Mouse (Mus musculus) Patski (cell line): ENCODE measurements around the gene Hist1h3h. TPM values are rescaled to one million over a fixed set of nuclear protein-coding genes. Genes with fewer than 3 reads are reported as not detected.
A peak's percentile ranks its signal among the peaks of the same experiment; 100 is the strongest.
"Not testable (repeated sequence)": the region's sequence is repeated elsewhere in the genome, so short reads cannot be mapped to it uniquely, and the experiment has no call there.

ENCODE experiments used
- ATAC-seq: fragments of 100-300 bp; one replicate; pipeline ENCODE4 v1.8.0; 2021
- CTCF ChIA-PET: fragments of 350-600 bp; sonication (Branson Sonifier 250); formaldehyde crosslinking; loops from one replicate; lab custom pipeline; 2022; ENCODE audit warnings: inconsistent platforms; lab: Charles Lee
- POLR2A ChIA-PET: fragments of 350-600 bp; sonication (Branson Sonifier 250); formaldehyde crosslinking; loops from one replicate; lab custom pipeline; 2022; ENCODE audit warnings: antibody characterized with exemption, inconsistent platforms; lab: Charles Lee
- DNase-seq: peaks from one replicate; pipeline ENCODE4 v3.0.0-alpha.2; 2011; ENCODE audit warnings: low read depth, low spot score
- H3K27me3 ChIP-seq: fragments of 371-371 bp; one replicate; pipeline ENCODE4 v1.5.1; 2021
- CTCF ChIP-seq: fragments of 100-300 bp; IDR thresholded peaks from one replicate; pipeline ENCODE4 v1.5.1; 2021
- in situ Hi-C: fragments of 300-500 bp; cut with MboI; formaldehyde crosslinking; loops from 3 replicates; pipeline ENCODE4 v1.11.1; 2018; ENCODE audit warnings: low pct_unique_long_range_greater_than_20kb, mixed read lengths
- polyA plus RNA-seq: library from polyadenylated mRNA; unstranded; gene quantifications from one replicate; pipeline ENCODE4 v1.2.3, GENCODE M21; 2021

Hist1h3h gene
- polyA plus RNA-seq, 1 experiment from 2014 or later, result 4.9 TPM

DNA sequence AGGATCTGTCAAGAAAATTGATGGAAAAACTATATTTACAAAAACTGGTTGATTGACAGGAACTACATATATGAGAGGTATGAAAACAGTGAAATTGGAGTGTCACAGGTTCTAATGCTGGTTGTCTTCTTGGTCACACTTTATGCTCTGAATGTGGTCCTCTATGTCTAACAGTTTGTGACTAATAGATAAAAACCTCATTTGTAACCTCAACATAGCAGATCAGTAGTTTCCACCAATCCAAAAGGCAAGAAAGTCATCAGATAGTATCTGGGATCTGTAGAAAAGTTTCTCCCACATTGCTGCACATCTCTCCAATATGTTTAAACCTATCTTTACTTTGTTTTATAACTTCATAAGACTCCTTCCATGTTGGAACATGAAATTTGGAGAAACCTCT, 34.0 kb downstream of the Hist1h3h start:
- ATAC-seq (no peak), DNase-seq (no peak)
- ChIA-PET CTCF (no interaction called here), POLR2A (no interaction called here)
- no peak for TF ChIP-seq CTCF
- in situ Hi-C loops, result no loop called here
- H3K27me3 ChIP-seq, result no peaks in the 10 kb centered on the region

- DNase-seq (no peak), ATAC-seq (no peak)
- H3K27me3 ChIP-seq, result no peaks in the 10 kb centered on the region
- CTCF ChIA-PET, result interaction anchor here (0.7 to 1.5 kb wide), 2 partner anchors 11 to 32 kb away, joined by 4 to 5 read pairs; no protein-coding TSS in a partner anchor
- in situ Hi-C loops, result no loop called here
- POLR2A ChIA-PET, result interaction anchor here (0.6 to 2.2 kb wide), 2 partner anchors 28 to 291 kb away, joined by 4 to 8 read pairs; partner anchors contain the start of genes Hist1h1b and Hist1h2ag
- TF ChIP-seq CTCF, result no peak
Observed at GRCm38 (mm10) chr13:21751827-21752226, 34.4 kb downstream of the Hist1h3h start.

GRCm38 (mm10) chr13:21752356-21752755, 34.9 kb downstream of the Hist1h3h start:
- POLR2A ChIA-PET, result interaction anchor here (0.6 to 2.2 kb wide), 2 partner anchors 28 to 290 kb away, joined by 4 to 8 read pairs; partner anchors contain the start of genes Hist1h1b and Hist1h2ag
- DNase-seq, result no peak
- no peak for TF ChIP-seq CTCF
- H3K27me3 ChIP-seq, result no peaks in the 10 kb centered on the region
- no peak for ATAC-seq
- in situ Hi-C loops, result no loop called here
- CTCF ChIA-PET, result interaction anchor here (0.7 to 1.5 kb wide), 2 partner anchors 12 to 32 kb away, joined by 4 to 5 read pairs; no protein-coding TSS in a partner anchor

GRCm38 (mm10) chr13:21753051-21753523, 35.6 kb downstream of the Hist1h3h start:
- in situ Hi-C loops, result no loop called here
- DNase-seq, result no peak
- CTCF ChIA-PET, result interaction anchor here (1.5 kb wide), 1 partner anchor 33 kb away, joined by 5 read pairs; no protein-coding TSS in a partner anchor

GRCm38 (mm10) chr13:21753524-21754285, 36.2 kb downstream of the Hist1h3h start, which contains the start of the genes Hist1h2ak and Hist1h2bn:
Gene Hist1h2ak (minus strand): TSS chr13:21753827.
Gene Hist1h2bn (plus strand): TSS chr13:21754123.
- DNase-seq, result peak; percentile 87
- ATAC-seq, result peak; percentile 97
- CTCF ChIA-PET, H3K27me3 ChIP-seq, in situ Hi-C loops: not testable (repeated sequence)
- TF ChIP-seq CTCF, result peak; percentile 19
- POLR2A ChIA-PET, result interaction anchor here (0.6 to 2.2 kb wide), 3 partner anchors 17 to 31 kb away, joined by 4 to 8 read pairs (median 4); partner anchors contain the start of gene Hist1h1b

More at GRCm38 (mm10) chr13:21753051-21753523, 35.6 kb downstream of the Hist1h3h start:
- POLR2A ChIA-PET, result interaction anchor here (0.6 to 2.2 kb wide), 3 partner anchors 18 to 31 kb away, joined by 4 to 8 read pairs (median 4); partner anchors contain the start of gene Hist1h1b
- H3K27me3 ChIP-seq, result no peaks in the 10 kb centered on the region
- TF ChIP-seq CTCF, result no peak
- no peak for ATAC-seq

DNA sequence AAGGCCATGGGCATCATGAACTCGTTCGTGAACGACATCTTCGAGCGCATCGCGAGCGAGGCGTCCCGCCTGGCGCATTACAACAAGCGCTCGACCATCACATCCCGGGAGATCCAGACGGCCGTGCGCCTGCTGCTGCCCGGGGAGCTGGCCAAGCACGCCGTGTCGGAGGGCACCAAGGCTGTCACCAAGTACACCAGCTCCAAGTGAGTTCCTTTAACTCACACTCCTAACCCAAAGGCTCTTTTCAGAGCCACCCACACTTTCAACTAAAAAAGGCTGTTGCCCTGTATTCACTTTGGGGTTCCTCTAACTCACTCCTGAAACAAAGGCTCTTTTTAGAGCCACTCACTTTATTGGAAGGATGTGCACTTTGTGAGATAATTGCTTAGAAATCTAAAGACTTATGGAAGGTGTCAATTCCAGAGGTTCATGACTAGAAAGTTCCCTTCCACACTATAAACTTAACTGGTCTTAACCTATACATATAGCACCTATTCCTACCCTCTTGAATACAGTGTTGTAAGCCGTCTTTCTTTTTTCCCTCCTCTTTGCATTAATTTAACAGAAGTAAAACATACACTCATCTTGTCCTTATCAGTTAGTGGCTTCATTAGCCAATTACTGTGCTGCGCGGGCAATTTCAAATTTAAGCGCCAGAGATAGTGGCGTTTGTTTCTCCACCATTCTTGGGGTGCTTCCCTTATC, 37.0 kb downstream of the Hist1h3h start:
- in situ Hi-C loops, CTCF ChIA-PET, H3K27me3 ChIP-seq, DNase-seq: not testable (repeated sequence)
- ATAC-seq, result peak; percentile 3
- POLR2A ChIA-PET, result interaction anchor here (1.2 to 2.2 kb wide), 2 partner anchors 26 to 30 kb away, joined by 4 to 8 read pairs; partner anchors contain the start of gene Hist1h1b

DNA sequence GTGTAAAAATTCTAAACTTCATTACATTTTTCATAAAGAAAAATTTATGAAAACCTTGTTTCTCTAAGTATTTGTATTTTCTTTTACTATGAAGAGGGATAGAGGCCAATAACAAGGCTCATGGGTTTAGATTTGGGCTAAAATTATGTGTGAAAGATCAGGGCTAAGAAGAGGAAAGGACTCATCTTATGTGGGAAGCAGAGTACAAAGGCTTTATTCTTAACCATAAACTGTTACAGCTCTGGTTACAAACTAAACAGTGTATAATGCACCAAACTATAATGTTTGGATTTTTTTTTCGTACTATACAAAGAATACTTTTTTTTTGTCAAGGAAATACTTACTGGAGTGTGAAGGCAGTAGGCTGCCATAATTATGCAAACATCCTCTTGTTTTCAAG, 38.2 kb downstream of the Hist1h3h start:
- no peak for TF ChIP-seq CTCF
- ChIA-PET POLR2A (no interaction called here), CTCF (no interaction called here)
- in situ Hi-C loops, result no loop called here
- H3K27me3 ChIP-seq, result no peaks in the 10 kb centered on the region
- DNase-seq (no peak), ATAC-seq (no peak)

Other genes with a start within 250 kb of the Hist1h3h start
- gene Nkapl, start 249.2 kb upstream of the Hist1h3h start, polyA plus RNA-seq, result 0.42 TPM
- gene Zkscan4, start 238.8 kb upstream of the Hist1h3h start, polyA plus RNA-seq, result 2.5 TPM
- gene Gm10065, start 238.2 kb upstream of the Hist1h3h start, polyA plus RNA-seq, result not detected
- 34.4 TPM for gene AK157302, start 222.4 kb upstream of the Hist1h3h start, polyA plus RNA-seq
- 416 TPM for gene Gm11273, start 216.2 kb upstream of the Hist1h3h start, polyA plus RNA-seq
- 12.5 TPM for gene Zkscan8, start 186.5 kb upstream of the Hist1h3h start, polyA plus RNA-seq
- 0.01 TPM for gene Olfr1366, start 174.9 kb upstream of the Hist1h3h start, polyA plus RNA-seq
- gene Olfr1535, start 157.8 kb upstream of the Hist1h3h start, polyA plus RNA-seq, result 0.09 TPM
- gene Olfr1364, start 135.9 kb upstream of the Hist1h3h start, polyA plus RNA-seq, result not detected
- not detected for gene Olfr1362, start 103.6 kb upstream of the Hist1h3h start, polyA plus RNA-seq
- not detected for gene Olfr11, start 75.1 kb upstream of the Hist1h3h start, polyA plus RNA-seq
- gene Olfr1361, start 54.3 kb upstream of the Hist1h3h start, polyA plus RNA-seq, result not detected
- gene Olfr1360, start 40.3 kb upstream of the Hist1h3h start, polyA plus RNA-seq, result not detected
- not detected for gene Olfr1359, start 19.5 kb upstream of the Hist1h3h start, polyA plus RNA-seq
- 1.1 TPM for gene Hist1h2bl, start 1.5 kb upstream of the Hist1h3h start, polyA plus RNA-seq
- gene Hist1h2ai, start 1.2 kb upstream of the Hist1h3h start, polyA plus RNA-seq, result not detected
- gene Hist1h2bm, start 4.4 kb downstream of the Hist1h3h start, polyA plus RNA-seq, result not detected
- 1.2 TPM for gene Hist1h4j, start 17.4 kb downstream of the Hist1h3h start, polyA plus RNA-seq
- 6.5 TPM for gene Hist1h4k, start 32.8 kb downstream of the Hist1h3h start, polyA plus RNA-seq
- gene Hist1h2ak, start 36.2 kb downstream of the Hist1h3h start, polyA plus RNA-seq, result not detected
- gene Hist1h2bn, start 36.5 kb downstream of the Hist1h3h start, polyA plus RNA-seq, result 4.9 TPM
- 1.4 TPM for gene Hist1h1b, start 63.0 kb downstream of the Hist1h3h start, polyA plus RNA-seq
- gene Hist1h3i, start 65.7 kb downstream of the Hist1h3h start, polyA plus RNA-seq, result 1.6 TPM
- gene Hist1h2an, start 69.6 kb downstream of the Hist1h3h start, polyA plus RNA-seq, result 4.5 TPM
- gene Hist1h2bp, start 69.8 kb downstream of the Hist1h3h start, polyA plus RNA-seq, result 0.45 TPM
- gene Hist1h2bq, start 92.5 kb downstream of the Hist1h3h start, polyA plus RNA-seq, result 35.6 TPM
- gene Hist1h2ao, start 92.8 kb downstream of the Hist1h3h start, polyA plus RNA-seq, result not detected
- 1.0 TPM for gene Hist1h4m, start 94.1 kb downstream of the Hist1h3h start, polyA plus RNA-seq
- gene Hist1h4n, start 114.5 kb downstream of the Hist1h3h start, polyA plus RNA-seq, result not detected
- gene Hist1h2ap, start 115.8 kb downstream of the Hist1h3h start, polyA plus RNA-seq, result 0.60 TPM
- gene Hist1h2br, start 116.1 kb downstream of the Hist1h3h start, polyA plus RNA-seq, result 36.6 TPM
- 7.7 TPM for gene Zfp184, start 227.4 kb downstream of the Hist1h3h start, polyA plus RNA-seq